Mouse (Mus musculus) B cell, adult 2 months (primary cell): ENCODE data around the gene Ifna9.
"Not testable (repeated sequence)": the region's sequence is repeated elsewhere in the genome, so short reads cannot be mapped to it uniquely, and the experiment has no call there.

Experiments
- DNase-seq, 2 experiments: peaks; one replicate each; pipeline ENCODE4 v3.0.0; 2022

Ifna9 gene

GRCm38 (mm10) chr4:88592285-88592684 lies at the start of gene Ifna9:
TSS of gene Ifna9 (minus strand) at chr4:88592385.
- DNase-seq: no peak

- DNase-seq: peak; percentile 96 to 98
Measured at GRCm38 (mm10) chr4:88641077-88641831, 49.1 kb upstream of the Ifna9 start.

GRCm38 (mm10) chr4:88640704-88641076 lies 48.5 kb upstream of the Ifna9 start:
- no peak for DNase-seq

- no peak for DNase-seq
Measured at GRCm38 (mm10) chr4:88634311-88634710, 42.1 kb upstream of the Ifna9 start, which contains the start of gene C87499. TSS of gene C87499 (minus strand) at chr4:88634411.

- no peak for DNase-seq
Measured at GRCm38 (mm10) chr4:88603276-88603675, 11.1 kb upstream of the Ifna9 start, which contains the start of gene Ifna12. TSS of gene Ifna12 (minus strand) at chr4:88603376.

- DNase-seq: no peak
Measured at GRCm38 (mm10) chr4:88571698-88572097, 20.5 kb downstream of the Ifna9 start, which contains the start of gene Ifna14. TSS of gene Ifna14 (minus strand) at chr4:88571798.

GRCm38 (mm10) chr4:88561791-88562190 lies 30.4 kb downstream of the Ifna9 start:
- no peak for DNase-seq

- not testable (repeated sequence) for DNase-seq
Measured at GRCm38 (mm10) chr4:88558145-88558544, 34.0 kb downstream of the Ifna9 start, which contains the start of gene Ifna15. TSS of gene Ifna15 (minus strand) at chr4:88558245.

- peak; percentile 84 to 86 for DNase-seq
Measured at GRCm38 (mm10) chr4:88550161-88550945, 41.8 kb downstream of the Ifna9 start.

GRCm38 (mm10) chr4:88547986-88548385 lies 44.2 kb downstream of the Ifna9 start:
- DNase-seq: no peak

GRCm38 (mm10) chr4:88543649-88544234 lies 48.4 kb downstream of the Ifna9 start:
- peak; percentile 25 to 31 for DNase-seq
